Mouse (Mus musculus) neural tube, embryonic 11.5 days (tissue): ENCODE data around the gene Hsd3b7. TPM values are rescaled to one million over a fixed set of nuclear protein-coding genes. Genes with fewer than 3 reads are reported as not detected.
"Not testable (repeated sequence)": the region's sequence is repeated elsewhere in the genome, so short reads cannot be mapped to it uniquely, and the experiment has no call there.

Source experiments
- ATAC-seq: fragments of 200-750 bp; cut with Nextera tagmentation; 2 replicates; pipeline ENCODE4 v1.8.0; 2017; ENCODE audit warnings: moderate number of reproducible peaks, mild to moderate bottlenecking, moderate TSS enrichment, moderate library complexity; ENCODE audit not compliant: insufficient read depth, low FRiP score, low TSS enrichment
- DNase-seq: peaks from one replicate; pipeline ENCODE4 v3.0.0-alpha.2; 2015; ENCODE audit warnings: low spot score
- H3K27ac ChIP-seq: fragments of 300-500 bp; sonication (generic); 2 replicates; pipeline ENCODE4 v1.5.1; 2014; ENCODE audit warnings: low read depth, mild to moderate bottlenecking, low read length
- H3K27me3 ChIP-seq: fragments of 300-500 bp; sonication (generic); 2 replicates; pipeline ENCODE4 v1.6.1; 2014; ENCODE audit warnings: mild to moderate bottlenecking, low read length, mixed read lengths; ENCODE audit not compliant: control insufficient read depth, insufficient read depth
- H3K36me3 ChIP-seq: fragments of 300-500 bp; sonication (generic); 2 replicates; pipeline ENCODE4 v1.6.1; 2014; ENCODE audit warnings: mild to moderate bottlenecking, low read length, moderate library complexity, mixed read lengths; ENCODE audit not compliant: control insufficient read depth, insufficient read depth
- H3K4me1 ChIP-seq: fragments of 300-500 bp; sonication (generic); 2 replicates; pipeline ENCODE4 v1.6.1; 2014; ENCODE audit warnings: low read length, mixed read lengths; ENCODE audit not compliant: control insufficient read depth, insufficient read depth
- H3K4me2 ChIP-seq: fragments of 300-500 bp; sonication (generic); 2 replicates; pipeline ENCODE4 v1.6.1; 2014; ENCODE audit warnings: low read depth, mild to moderate bottlenecking, moderate library complexity
- H3K4me3 ChIP-seq: fragments of 300-500 bp; sonication (generic); 2 replicates; pipeline ENCODE4 v1.5.1; 2014; ENCODE audit warnings: low read depth, low read length
- H3K9ac ChIP-seq: fragments of 300-500 bp; sonication (generic); 2 replicates; pipeline ENCODE4 v1.6.1; 2014; ENCODE audit warnings: mild to moderate bottlenecking, low read length
- H3K9me3 ChIP-seq: fragments of 300-500 bp; sonication (generic); 2 replicates; pipeline ENCODE4 v1.6.1; 2016; ENCODE audit warnings: low read length; ENCODE audit not compliant: control insufficient read depth
- WGBS: fragments of 180-500 bp; shearing (Covaris S2); extraction: QIAGEN DNeasy Blood & Tissue Kit; methylation state at CpG from one replicate; pipeline ENCODE4 v1.1.7; 2014; 5-methylcytosine and 5-hydroxymethylcytosine counted together
- polyA plus RNA-seq: library from polyadenylated mRNA; unstranded; fragments of >200 nt; fragmentation: Nextera tagmentation; extraction: Ambion mirVana; gene quantifications from 2 replicates; pipeline ENCODE4 v1.2.1, GENCODE M21; 2014

Hsd3b7 gene
- polyA plus RNA-seq, 1 experiment from 2014 or later = 8.3 TPM

GRCm38 (mm10) chr7:127817776-127818175 lies 17.4 kb downstream of the Hsd3b7 start:
- H3K27me3 ChIP-seq = no peaks in the 10 kb centered on the region
- ATAC-seq (no peak), DNase-seq (no peak)
- H3K4me3 ChIP-seq = no peak overlapping the region
- H3K4me1 ChIP-seq = no peaks in the 10 kb centered on the region
- 98% methylated on average over 5 of the region's 5 CpGs for WGBS
- no peaks in the 10 kb centered on the region for H3K36me3 ChIP-seq
- H3K9ac ChIP-seq = no peak overlapping the region
- no peaks in the 10 kb centered on the region for H3K9me3 ChIP-seq
- no peak overlapping the region for H3K27ac ChIP-seq
- no peak overlapping the region for H3K4me2 ChIP-seq

GRCm38 (mm10) chr7:127820836-127821509 lies 20.6 kb downstream of the Hsd3b7 start:
- whole genome bisulfite sequencing = 74% methylated on average over 13 of the region's 13 CpGs
- H3K4me1 ChIP-seq = peaks cover 3% of the 10 kb centered on the region; the same call in 1 of the 2 replicates
- DNase-seq = no peak

GRCm38 (mm10) chr7:127822494-127822893 lies 22.1 kb downstream of the Hsd3b7 start:
- H3K4me1 ChIP-seq = peaks cover 3% of the 10 kb centered on the region; the same call in 1 of the 2 replicates
- no peak for DNase-seq
- no peaks in the 10 kb centered on the region for H3K9me3 ChIP-seq
- no peak for ATAC-seq
- no peaks in the 10 kb centered on the region for H3K27me3 ChIP-seq
- no peak overlapping the region for H3K27ac ChIP-seq
- WGBS = 86% methylated on average over 3 of the region's 3 CpGs
- no peak overlapping the region for H3K4me3 ChIP-seq
- no peak overlapping the region for H3K9ac ChIP-seq
- no peaks in the 10 kb centered on the region for H3K36me3 ChIP-seq
- H3K4me2 ChIP-seq = no peak overlapping the region

More at GRCm38 (mm10) chr7:127820836-127821509, 20.6 kb downstream of the Hsd3b7 start:
- no peak overlapping the region for H3K27ac ChIP-seq
- no peak overlapping the region for H3K9ac ChIP-seq
- H3K9me3 ChIP-seq = no peaks in the 10 kb centered on the region
- H3K4me3 ChIP-seq = no peak overlapping the region
- H3K36me3 ChIP-seq = no peaks in the 10 kb centered on the region
- no peak overlapping the region for H3K4me2 ChIP-seq
- no peak for ATAC-seq
- H3K27me3 ChIP-seq = no peaks in the 10 kb centered on the region

- Histone ChIP-seq H3K9me3 (no peaks in the 10 kb centered on the region), H3K27me3 (no peaks in the 10 kb centered on the region), H3K4me3 (peak overlapping the region; percentile 67), H3K36me3 (no peaks in the 10 kb centered on the region), H3K9ac (peak overlapping the region; percentile 79), H3K4me1 (peaks cover 3% of the 10 kb centered on the region; the same call in 1 of the 2 replicates), H3K4me2 (peak overlapping the region; percentile 75), H3K27ac (no peak overlapping the region)
- WGBS = 72% methylated on average over 11 of the region's 11 CpGs
- DNase-seq = no peak
- ATAC-seq = peak; percentile 15; the same call in 1 of the 2 replicates
Measured at GRCm38 (mm10) chr7:127823236-127824171, 23.1 kb downstream of the Hsd3b7 start.

GRCm38 (mm10) chr7:127824176-127824871 lies 23.9 kb downstream of the Hsd3b7 start, which contains the start of the genes Stx4a and Stx1b:
Gene Stx4a, plus strand, starts transcription at chr7:127824294.
Gene Stx1b, minus strand, starts transcription at chr7:127824549.
- H3K9me3 ChIP-seq = no peaks in the 10 kb centered on the region
- H3K4me1 ChIP-seq = peaks cover 3% of the 10 kb centered on the region; the same call in 1 of the 2 replicates
- H3K27ac ChIP-seq = 0 out of 2 replicates have a peak within 1 kb of the TSS, but pooled peaks have one; percentile 53
- no peaks in the 10 kb centered on the region for H3K27me3 ChIP-seq
- 5% methylated on average over 28 of the region's 38 CpGs for WGBS
- H3K4me2 ChIP-seq = peak within 1 kb of the TSS; percentile 75
- peak within 1 kb of the TSS; percentile 67 for H3K4me3 ChIP-seq
- ATAC-seq (peak; percentile 86), DNase-seq (peak; percentile 80)
- peak within 1 kb of the TSS; percentile 79 for H3K9ac ChIP-seq
- no peaks in the 10 kb centered on the region for H3K36me3 ChIP-seq

GRCm38 (mm10) chr7:127835550-127835949 lies 35.1 kb downstream of the Hsd3b7 start:
- H3K4me3 ChIP-seq = no peak overlapping the region
- WGBS = 71% methylated on average over 2 of the region's 2 CpGs

GRCm38 (mm10) chr7:127837473-127837872 lies 37.1 kb downstream of the Hsd3b7 start:
- WGBS = 96% methylated on average over 5 of the region's 5 CpGs

More at GRCm38 (mm10) chr7:127835550-127835949, 35.1 kb downstream of the Hsd3b7 start:
- no peaks in the 10 kb centered on the region for H3K4me1 ChIP-seq
- H3K36me3 ChIP-seq = no peaks in the 10 kb centered on the region
- no peaks in the 10 kb centered on the region for H3K9me3 ChIP-seq
- no peaks in the 10 kb centered on the region for H3K27me3 ChIP-seq
- H3K9ac ChIP-seq = no peak overlapping the region
- H3K4me2 ChIP-seq = no peak overlapping the region
- no peak for DNase-seq
- ATAC-seq = no peak
- no peak overlapping the region for H3K27ac ChIP-seq

GRCm38 (mm10) chr7:127837878-127838277 lies 37.5 kb downstream of the Hsd3b7 start:
- 79% methylated on average over 4 of the region's 4 CpGs for WGBS
- H3K9ac ChIP-seq, H3K4me1 ChIP-seq, DNase-seq, H3K9me3 ChIP-seq, H3K27ac ChIP-seq, ATAC-seq, H3K27me3 ChIP-seq, H3K4me3 ChIP-seq, H3K4me2 ChIP-seq, H3K36me3 ChIP-seq: not testable (repeated sequence)

More at GRCm38 (mm10) chr7:127837473-127837872, 37.1 kb downstream of the Hsd3b7 start:
- H3K9ac ChIP-seq = no peak overlapping the region
- peaks cover 3% of the 10 kb centered on the region; the same call in 1 of the 2 replicates for H3K4me1 ChIP-seq
- H3K27me3 ChIP-seq = no peaks in the 10 kb centered on the region
- no peak overlapping the region for H3K27ac ChIP-seq
- ATAC-seq (no peak), DNase-seq (no peak)
- H3K36me3 ChIP-seq = no peaks in the 10 kb centered on the region
- H3K4me2 ChIP-seq = no peak overlapping the region
- no peaks in the 10 kb centered on the region for H3K9me3 ChIP-seq
- no peak overlapping the region for H3K4me3 ChIP-seq
